Mouse (Mus musculus) brown adipose tissue, adult 24 weeks (tissue): ENCODE results near the gene Clint1. TPM values are rescaled to one million over a fixed set of nuclear protein-coding genes. Genes with fewer than 3 reads are reported as not detected.

ENCODE experiments used
- H3K27ac ChIP-seq: fragments of 200-500 bp; replicated peaks from 2 replicates; pipeline ENCODE4 v1.5.1; 2012; ENCODE audit warnings: low read depth, mild to moderate bottlenecking, low read length
- H3K4me1 ChIP-seq: fragments of 200-500 bp; 2 replicates; pipeline ENCODE4 v1.6.1; 2012; ENCODE audit warnings: low read length, mixed read lengths; ENCODE audit not compliant: control insufficient read depth, insufficient read depth, insufficient read length
- H3K4me3 ChIP-seq: fragments of 200-500 bp; 2 replicates; pipeline ENCODE4 v1.5.1; 2012; ENCODE audit warnings: low read depth, mild to moderate bottlenecking, low read length, moderate library complexity; ENCODE audit not compliant: insufficient read depth
- polyA plus RNA-seq: library from polyadenylated mRNA; stranded (reverse); fragments of >200 nt; gene quantifications from 2 replicates; pipeline ENCODE4 v1.2.4, GENCODE M21; 2012; ENCODE audit not compliant: missing spikeins, insufficient read depth, insufficient read length

Gene Clint1
- polyA plus RNA-seq, 1 experiment, result 24.7 TPM

DNA sequence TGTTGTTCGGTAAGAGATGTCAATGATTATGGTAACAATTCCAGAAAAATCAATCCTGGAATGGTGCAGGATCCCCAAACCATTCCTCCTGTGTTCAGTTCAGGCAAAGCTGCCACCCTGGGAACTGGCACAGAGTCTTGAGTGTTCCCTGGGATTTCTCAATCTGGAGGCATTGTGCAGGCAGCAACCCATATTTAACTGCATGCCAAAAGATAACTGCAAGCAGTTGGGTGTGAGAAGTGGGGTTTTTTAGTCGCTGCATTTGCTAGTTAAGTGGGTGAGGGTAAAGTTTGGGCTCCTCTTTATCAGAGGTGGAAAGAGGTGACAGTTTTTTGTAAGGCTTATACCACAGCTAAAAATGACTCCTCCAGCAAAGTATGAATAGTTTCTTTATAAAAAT is 95.6 kb downstream of the Clint1 start:
- H3K4me3 ChIP-seq, result no peak overlapping the region
- H3K27ac ChIP-seq, result no peak overlapping the region
- peaks cover 3% of the 10 kb centered on the region; the same call in 1 of the 2 replicates for H3K4me1 ChIP-seq

DNA sequence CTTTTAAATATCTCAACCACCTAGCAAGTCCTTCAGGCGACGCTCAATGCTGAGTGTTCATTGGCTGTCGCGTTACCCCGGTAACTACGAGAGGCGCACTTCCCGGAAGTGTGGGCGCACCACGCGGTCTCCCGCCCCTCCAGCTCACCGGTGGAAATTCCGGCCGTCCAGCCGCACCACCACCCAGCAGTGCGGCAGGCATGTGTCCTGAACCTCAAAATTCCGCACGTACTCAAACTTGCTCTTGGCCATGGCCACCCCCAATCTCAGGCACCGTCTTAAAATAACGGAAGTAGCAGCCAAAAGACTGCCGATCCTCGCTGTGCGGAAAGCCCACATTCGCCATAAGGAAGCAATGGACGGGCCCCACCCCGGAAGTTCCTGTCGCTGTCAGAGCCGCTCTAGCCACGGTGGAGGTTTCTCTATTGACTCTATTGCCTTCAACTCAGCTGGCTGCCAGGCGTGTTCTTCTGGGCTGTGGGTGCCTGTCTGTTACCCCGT is 103.3 kb downstream of the Clint1 start, which contains the start of gene Thg1l:
Thg1l (minus strand) TSS at position 368 of the 501 bp plus-strand sequence.
- Histone ChIP-seq H3K27ac (peak within 1 kb of the TSS; percentile 98), H3K4me3 (peak within 1 kb of the TSS; percentile 99), H3K4me1 (no peaks in the 10 kb centered on the region)

DNA sequence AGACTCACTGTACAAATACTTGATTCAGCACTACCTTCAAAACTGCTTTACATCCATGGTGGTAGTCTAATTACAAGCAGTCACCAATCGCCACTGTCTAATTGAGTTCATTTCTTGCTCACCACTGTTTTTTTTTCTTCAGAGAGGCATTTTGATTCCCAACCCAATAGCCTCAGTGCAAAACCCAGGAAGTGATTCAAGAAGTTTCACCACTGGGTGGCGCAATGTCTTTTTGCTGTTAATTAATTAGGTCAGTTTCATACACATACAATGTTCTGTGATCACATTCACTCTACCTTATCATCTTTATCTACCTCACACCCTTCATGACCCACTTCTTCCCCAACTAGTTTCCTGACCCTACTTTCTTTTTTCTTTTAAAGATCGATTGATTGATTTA is 107.7 kb downstream of the Clint1 start:
- H3K4me3 ChIP-seq, result no peak overlapping the region
- no peaks in the 10 kb centered on the region for H3K4me1 ChIP-seq
- no peak overlapping the region for H3K27ac ChIP-seq

DNA sequence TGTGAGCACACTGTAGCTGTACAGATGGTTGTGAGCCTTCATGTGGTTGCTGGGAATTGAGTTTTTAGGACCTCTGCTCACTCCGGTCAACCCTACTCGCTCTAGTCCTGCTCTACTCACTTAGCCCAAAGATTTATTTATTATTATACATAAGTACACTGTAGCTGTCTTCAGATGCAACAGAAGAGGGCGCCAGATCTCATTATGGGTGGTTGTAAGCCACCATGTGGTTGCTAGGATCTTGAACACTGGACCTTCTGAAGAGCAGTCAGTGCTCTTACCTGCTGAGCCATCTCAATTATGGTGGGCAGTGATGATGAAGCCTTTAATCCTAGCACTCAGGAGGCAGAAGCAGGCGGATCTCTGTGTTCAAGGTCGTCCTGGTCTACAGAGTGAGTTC is 108.2 kb downstream of the Clint1 start:
- Histone ChIP-seq H3K27ac (no peak overlapping the region), H3K4me3 (no peak overlapping the region), H3K4me1 (no peaks in the 10 kb centered on the region)

Other genes with a start within 250 kb of the Clint1 start
- 1.9 and 2.2 TPM in 2 replicates for gene Lsm11, start 92.9 kb downstream of the Clint1 start, polyA plus RNA-seq
- gene Thg1l, start 103.4 kb downstream of the Clint1 start, polyA plus RNA-seq, result 10.9 and 18.7 TPM in 2 replicates
- 0.36 TPM in 1 of 2 replicates, not detected in the other for gene Sox30, start 128.3 kb downstream of the Clint1 start, polyA plus RNA-seq
- gene Gm12166, start 200.3 kb downstream of the Clint1 start, polyA plus RNA-seq, result 2.3 and 18.9 TPM in 2 replicates
- 2.4 and 3.1 TPM in 2 replicates for gene Adam19, start 203.9 kb downstream of the Clint1 start, polyA plus RNA-seq